8 mouse cellular contexts compared by ENCODE assay signal in genomic region chr3:127161085-127161837, GRCm38 (mm10).
DNase-seq lines count a peak whose midpoint lies in the region; ATAC-seq and TF ChIP-seq lines count a peak whose summit lies in the region.

No protein-coding gene starts in this region.

- H3K27me3 ChIP-seq in E14TG2a.4 (ENCODE audit: insufficient read depth, low read length), result peaks cover 48% of the 10 kb centered on the region
- H3K27me3 ChIP-seq in forebrain, embryonic 12.5 days, result peaks cover 21% of the 10 kb centered on the region
- H3K27me3 ChIP-seq in liver, embryonic 14.5 days (ENCODE audit: control insufficient read depth, insufficient read depth, low read length), result peaks cover 12% of the 10 kb centered on the region

- DNase-seq in cerebellum, postnatal 25 days, result peak; percentile 44 to 47
- DNase-seq in cerebellum, adult 11 months, result no peak
- no peak for DNase-seq in liver, embryonic 14.5 days (ENCODE audit: low read depth in 3 of 3, low spot score in 3 of 3)
- DNase-seq in frontal cortex, postnatal 10 days (ENCODE audit: low spot score in 2 of 2), result no peak
- DNase-seq in thymus, adult 18-20 months, result no peak
- no peak for DNase-seq in spleen, postnatal 10 days (ENCODE audit: low spot score in 2 of 2)

- no peaks in the 10 kb centered on the region for H3K9me3 ChIP-seq in E14TG2a.4 (ENCODE audit: low read length)
- H3K9me3 ChIP-seq in forebrain, embryonic 12.5 days, result no peaks in the 10 kb centered on the region
- no peaks in the 10 kb centered on the region for H3K9me3 ChIP-seq in liver, embryonic 14.5 days (ENCODE audit: control insufficient read depth, low read length)

- ATAC-seq in forebrain, embryonic 12.5 days (ENCODE audit: low FRiP score), result no peak
- no peak for ATAC-seq in liver, embryonic 14.5 days (ENCODE audit: insufficient read depth)

- no peak overlapping the region for H3K27ac ChIP-seq in forebrain, embryonic 12.5 days
- H3K27ac ChIP-seq in liver, embryonic 14.5 days, result no peak overlapping the region

- 4% methylated on average over 23 of the region's 23 CpGs for WGBS in forebrain, embryonic 12.5 days
- 4% methylated on average over 23 of the region's 23 CpGs for WGBS in liver, embryonic 14.5 days (ENCODE audit: insufficient replicate concordance)

- no peaks in the 10 kb centered on the region; the same call in 1 of the 2 replicates for H3K4me1 ChIP-seq in E14TG2a.4 (replicated peaks; ENCODE audit: low read depth, low read length)
- H3K4me1 ChIP-seq in forebrain, embryonic 12.5 days, result peaks cover 16% of the 10 kb centered on the region
- H3K4me1 ChIP-seq in liver, embryonic 14.5 days (replicated peaks; ENCODE audit: control insufficient read depth in 2 of 2, insufficient read depth in 2 of 2, low read length in 1 of 2), result no peaks in the 10 kb centered on the region

- H3K36me3 ChIP-seq in E14TG2a.4 (ENCODE audit: insufficient read depth, low read length), result no peaks in the 10 kb centered on the region
- H3K36me3 ChIP-seq in forebrain, embryonic 12.5 days (replicated peaks), result no peaks in the 10 kb centered on the region
- H3K36me3 ChIP-seq in liver, embryonic 14.5 days (replicated peaks; ENCODE audit: control insufficient read depth, insufficient read depth, low read depth), result no peaks in the 10 kb centered on the region

- H3K4me3 ChIP-seq in E14TG2a.4 (replicated peaks; ENCODE audit: low read length), result peak overlapping the region; percentile 85
- peak overlapping the region; percentile 61 for H3K4me3 ChIP-seq in forebrain, embryonic 12.5 days (replicated peaks)
- peak overlapping the region; percentile 48 to 59 for H3K4me3 ChIP-seq in liver, embryonic 14.5 days (ENCODE audit: insufficient read depth in 1 of 2, low read depth in 2 of 2, low read length in 2 of 2)

- H3K4me2 ChIP-seq in forebrain, embryonic 12.5 days, result peak overlapping the region; percentile 100
- H3K4me2 ChIP-seq in liver, embryonic 14.5 days (ENCODE audit: low read depth), result peak overlapping the region; percentile 45

- no peak for TF ChIP-seq EP300 in liver, embryonic 14.5 days (IDR thresholded peaks at IDR 0.05; ENCODE audit: low read depth)

- no peak for TF ChIP-seq CTCF in E14TG2a.4 (conservative IDR thresholded peaks at IDR 0.05; ENCODE audit: low read length)
- TF ChIP-seq CTCF in liver, embryonic 14.5 days (IDR thresholded peaks at IDR 0.05; ENCODE audit: low read depth), result no peak

- peak overlapping the region; percentile 70 for H3K9ac ChIP-seq in forebrain, embryonic 12.5 days
- H3K9ac ChIP-seq in liver, embryonic 14.5 days (replicated peaks), result no peak overlapping the region

Comparison
In these comparisons a context has a peak if more than half of its experiments do, and no peak if none do; other contexts are left out.
1. DNase-seq: peak in cerebellum, postnatal 25 days (2 of 2); none in cerebellum, adult 11 months (single experiment), liver, embryonic 14.5 days (0 of 3), frontal cortex, postnatal 10 days (0 of 2), thymus, adult 18-20 months (0 of 2) and spleen, postnatal 10 days (0 of 2).
2. Peak in every context shown above with its lines, with median percentiles within 50 percentile points of each other: H3K4me3 ChIP-seq.